Mouse (Mus musculus) heart, adult 11 months (tissue): ENCODE results near the gene Csrp1.

Experiments used
- DNase-seq: peaks from one replicate; pipeline ENCODE4 v3.0.0; 2022

The Csrp1 gene

DNA sequence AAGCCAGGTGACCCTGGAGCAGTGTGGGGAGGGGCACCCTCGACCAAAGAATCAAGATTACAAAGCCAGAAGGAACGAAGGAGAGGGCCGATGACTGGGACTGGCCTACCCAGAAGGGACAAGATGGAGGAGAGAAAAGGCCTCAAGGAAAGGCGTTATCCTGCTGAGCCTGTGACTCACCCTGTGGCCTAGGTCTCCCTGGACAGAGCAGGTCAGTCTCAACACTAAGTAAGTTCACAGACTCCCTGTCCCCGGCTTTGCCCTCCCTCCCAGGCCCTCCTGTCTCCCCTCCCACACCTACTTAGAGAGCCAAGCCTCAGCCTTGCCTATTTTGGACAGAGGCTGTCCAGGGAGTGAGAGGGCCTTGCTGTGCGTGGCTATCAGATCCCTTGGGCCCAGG, at the start of gene Csrp1:
TSS of gene Csrp1 (plus strand) at position 79 of the 400 bp plus-strand sequence.
- DNase-seq = peak; percentile 94

DNA sequence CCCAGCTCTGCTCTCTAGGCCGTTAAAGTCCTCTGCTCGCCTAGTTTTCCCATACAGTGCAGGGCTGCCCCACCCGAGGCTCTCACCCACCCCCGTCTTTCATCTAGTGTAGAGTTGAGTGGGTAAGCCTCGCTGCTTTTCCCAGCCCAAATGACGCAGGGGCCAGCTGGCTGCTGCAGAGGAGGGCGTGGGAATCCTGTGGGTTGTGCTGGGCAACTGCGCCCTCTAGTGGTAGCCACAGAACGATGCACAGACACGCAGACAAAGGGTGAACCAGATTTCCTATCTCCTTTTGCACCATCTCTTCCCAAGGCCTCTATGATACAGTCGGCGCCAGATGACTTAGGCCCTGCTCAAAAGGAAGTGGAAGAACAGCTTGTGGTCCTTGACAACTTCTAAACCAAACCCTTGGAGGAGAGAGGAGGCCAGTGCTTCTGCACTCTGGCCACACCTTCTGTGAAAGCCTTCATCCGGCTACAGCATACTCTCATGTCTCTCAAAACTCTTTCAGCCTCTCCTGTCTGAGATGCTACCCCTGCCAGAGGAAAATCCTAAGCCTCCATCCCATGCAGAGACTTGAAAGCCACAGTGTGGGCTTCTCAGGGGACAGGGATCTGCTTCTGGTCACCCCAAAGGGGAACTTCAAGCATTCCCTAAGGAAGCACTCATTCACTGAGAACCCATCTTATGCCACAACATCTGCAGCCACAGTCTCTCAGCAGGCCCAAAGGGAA, 49.3 kb upstream of the Csrp1 start:
- peak; percentile 99 for DNase-seq

DNA sequence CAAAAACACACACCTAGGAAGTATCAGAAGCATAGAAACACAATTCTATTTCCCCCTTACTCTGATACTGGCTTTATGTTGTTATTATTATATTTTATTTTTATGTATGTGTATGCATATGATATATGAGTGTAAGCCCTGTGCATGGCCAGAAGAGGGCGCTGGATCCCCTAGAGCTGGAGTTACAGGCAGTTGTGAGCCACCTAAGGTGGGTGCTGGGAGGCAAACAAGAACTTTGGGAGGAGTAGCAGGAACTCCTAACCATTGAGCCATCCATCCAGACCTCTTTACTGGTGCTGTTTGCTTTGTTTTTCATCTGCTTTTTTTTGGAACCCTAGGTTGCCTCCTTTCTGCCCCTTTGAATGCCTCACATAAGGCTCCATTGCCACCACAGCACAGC, 48.5 kb upstream of the Csrp1 start:
- no peak for DNase-seq

DNA sequence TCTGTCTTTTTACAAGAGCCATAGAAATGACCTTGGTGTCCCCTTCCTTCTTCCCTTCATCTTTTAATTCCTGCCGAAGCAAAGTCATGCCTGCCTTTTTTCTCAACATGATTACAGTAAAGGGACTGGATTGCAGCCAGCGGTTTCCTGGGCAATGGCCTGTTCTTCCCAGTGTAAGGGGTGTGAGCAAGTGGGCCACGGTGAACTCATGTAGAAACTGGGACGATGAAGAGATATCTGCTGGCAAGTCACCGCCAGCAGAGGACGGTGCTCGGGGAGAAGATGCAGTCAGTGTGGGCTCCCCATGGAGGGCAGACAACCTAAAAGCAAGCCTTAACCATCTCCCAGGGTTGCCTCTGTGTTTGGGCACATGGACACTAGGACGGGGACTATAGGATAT, 47.9 kb upstream of the Csrp1 start:
- DNase-seq = peak; percentile 95

- peak; percentile 93 for DNase-seq
These were observed 47.5 kb upstream of the Csrp1 start for GRCm38 (mm10) chr1:135672374-135672773.

- DNase-seq = peak; percentile 98
These were observed 46.4 kb upstream of the Csrp1 start for GRCm38 (mm10) chr1:135673423-135673822.

DNA sequence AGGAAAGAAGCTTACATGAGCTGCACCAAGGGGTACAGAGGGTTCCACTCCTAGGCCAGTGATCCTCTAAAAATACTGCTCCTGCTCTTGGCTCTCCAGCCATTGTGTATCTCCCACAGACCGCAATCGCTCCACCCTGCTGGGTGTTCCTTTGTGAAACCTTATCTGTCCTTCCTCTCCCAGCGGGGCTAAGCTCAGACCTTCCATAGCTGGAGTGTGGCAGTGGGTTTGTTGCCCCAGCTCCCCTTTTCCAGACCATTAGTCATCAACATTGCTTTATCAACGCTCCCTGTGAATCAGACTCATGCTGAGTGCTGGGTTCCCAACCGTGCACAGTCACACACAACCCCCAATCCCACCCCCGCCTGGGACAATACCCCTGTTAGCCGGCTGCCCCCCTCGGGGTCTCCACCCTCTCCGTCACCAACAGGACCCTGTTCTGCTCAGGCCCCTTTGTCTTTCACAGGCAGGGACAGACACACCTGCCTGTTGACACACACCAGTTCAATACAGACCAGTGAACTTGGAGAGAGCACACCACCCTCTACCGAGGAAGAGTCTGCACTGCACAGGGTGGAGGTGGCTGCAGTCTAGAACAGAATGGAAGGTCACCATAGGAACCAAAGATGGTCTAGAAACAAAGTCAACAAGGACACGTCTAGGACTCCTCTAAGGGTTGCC, 44.3 kb upstream of the Csrp1 start:
- peak; percentile 95 for DNase-seq

- DNase-seq = no peak
These were observed 43.6 kb upstream of the Csrp1 start for GRCm38 (mm10) chr1:135676247-135676646.

DNA sequence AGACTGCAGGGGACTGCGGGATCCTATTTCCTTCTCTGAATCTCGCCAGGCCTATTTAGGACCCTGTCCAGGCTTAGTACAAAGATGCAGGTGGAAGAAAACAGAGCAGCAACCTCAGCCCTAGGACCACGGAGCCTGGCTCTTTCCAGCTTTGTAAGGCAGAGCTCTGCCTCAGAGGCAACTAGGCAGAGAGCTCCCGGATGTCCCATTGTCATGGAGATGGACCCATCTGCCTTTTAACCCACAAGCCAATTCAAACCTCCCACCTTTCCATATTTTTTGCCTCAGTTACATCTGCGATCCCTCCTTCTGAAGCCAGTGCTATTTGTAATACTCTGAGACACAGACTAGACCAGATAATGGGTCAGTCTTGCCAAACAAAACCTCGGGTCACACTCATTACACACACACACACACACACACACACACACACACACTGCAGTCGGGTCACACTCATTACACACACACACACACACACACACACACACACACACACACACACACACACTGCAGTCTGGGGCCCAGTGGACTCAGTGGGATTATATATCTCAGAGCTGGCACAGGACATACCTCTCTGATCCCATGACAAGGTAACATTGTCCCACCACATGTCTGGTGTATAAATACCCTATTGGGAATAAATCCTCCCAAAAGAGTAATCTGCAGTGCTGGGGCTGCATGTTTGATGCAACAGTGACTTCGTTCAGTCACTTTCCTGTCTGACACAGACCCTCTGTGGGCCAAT, 42.8 kb upstream of the Csrp1 start:
- no peak for DNase-seq

DNA sequence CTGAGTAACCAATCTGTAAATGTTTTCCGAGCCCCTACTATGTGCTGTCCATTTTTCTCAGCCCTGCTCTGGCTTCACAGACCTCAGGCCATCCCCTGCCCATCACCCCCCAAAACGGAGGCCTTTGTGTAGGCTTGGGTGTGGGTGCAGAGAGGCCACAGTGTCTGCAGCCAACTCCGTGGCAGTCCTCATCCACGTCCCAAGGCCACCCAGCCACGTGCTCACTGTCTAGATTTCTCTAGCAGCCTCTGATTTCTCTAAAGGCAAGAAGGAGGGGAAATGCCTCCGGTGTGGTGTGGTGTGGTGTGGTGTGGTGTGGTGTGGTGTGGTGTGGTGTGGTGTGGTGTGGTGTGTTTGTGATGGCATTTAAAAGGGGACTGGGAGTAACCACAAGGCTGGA, 41.7 kb upstream of the Csrp1 start:
- DNase-seq = no peak

DNA sequence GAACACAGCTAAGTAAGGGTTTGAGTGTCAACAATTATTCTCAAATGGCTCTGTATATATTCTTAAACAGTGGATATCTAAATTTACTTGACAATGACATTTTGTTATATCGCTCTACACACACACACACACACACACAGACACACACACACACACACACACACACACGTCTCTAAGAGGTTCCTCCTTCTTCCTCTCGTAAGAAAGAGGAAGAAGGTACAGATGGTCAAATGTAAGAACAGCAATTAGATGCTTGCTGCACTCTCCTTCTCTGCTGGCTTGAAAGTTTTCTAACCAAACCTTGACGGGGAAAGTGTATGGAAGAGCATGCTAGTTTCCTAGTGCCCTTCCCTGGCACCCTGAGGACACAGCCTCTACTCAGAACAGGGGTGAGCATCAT, 39.1 kb upstream of the Csrp1 start:
- DNase-seq = no peak

GRCm38 (mm10) chr1:135681122-135681521, 38.7 kb upstream of the Csrp1 start:
- no peak for DNase-seq

DNA sequence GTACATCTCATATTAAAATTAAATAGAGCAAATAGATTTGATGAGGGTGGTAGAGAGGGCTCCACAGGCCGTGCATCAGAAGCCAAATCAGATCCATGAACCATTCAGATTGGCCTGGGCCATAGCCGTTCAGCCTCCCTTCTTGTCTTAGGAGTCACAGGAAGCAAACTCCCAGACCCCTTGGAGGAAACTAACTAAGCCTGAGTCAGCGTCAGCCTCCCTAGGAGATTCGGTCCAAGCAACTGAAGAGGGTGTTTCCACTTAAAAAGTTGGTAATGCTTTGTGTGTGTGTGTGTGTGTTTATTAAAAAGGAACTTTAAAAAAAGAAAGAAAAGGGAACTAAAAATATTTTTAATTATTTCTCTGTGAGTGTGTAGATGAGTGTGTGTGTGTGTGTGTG, 35.0 kb upstream of the Csrp1 start:
- DNase-seq = peak; percentile 95

GRCm38 (mm10) chr1:135685316-135685715, 34.5 kb upstream of the Csrp1 start:
- peak; percentile 96 for DNase-seq

DNA sequence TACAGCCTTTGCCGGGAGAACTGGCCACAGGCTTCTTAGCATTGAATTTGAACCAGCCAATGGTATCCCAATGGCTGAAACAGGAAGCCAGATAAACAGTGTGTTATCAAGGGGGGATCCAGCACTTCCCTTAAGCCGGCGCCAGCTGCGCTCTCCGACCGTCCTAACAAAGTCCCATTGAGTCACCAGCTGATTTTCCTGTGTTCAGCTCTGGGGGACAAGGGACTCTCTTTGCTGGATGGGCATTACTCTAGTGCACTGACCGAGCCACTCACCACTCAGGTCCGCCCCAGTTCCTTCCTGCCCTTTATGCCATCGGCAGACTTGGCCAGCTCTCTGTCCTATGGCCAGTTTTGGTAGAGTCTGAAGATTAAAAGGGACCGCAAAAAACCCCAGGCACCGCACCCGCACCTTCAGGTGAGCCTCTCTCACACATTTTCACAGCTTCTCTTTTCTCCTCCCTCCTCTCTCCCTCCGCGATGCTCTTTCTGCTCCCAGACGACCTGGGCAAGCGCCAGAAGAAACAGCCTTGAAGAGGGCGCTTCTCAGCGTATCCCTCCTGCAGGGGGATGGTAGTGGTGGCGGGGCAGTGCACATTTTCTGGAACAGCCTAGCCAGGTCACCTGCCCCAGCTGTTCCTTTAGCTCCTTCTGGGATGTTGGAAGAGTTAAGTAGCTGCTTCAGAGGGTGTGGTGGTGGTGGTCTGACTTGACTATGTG, 32.9 kb upstream of the Csrp1 start:
- DNase-seq = peak; percentile 98

GRCm38 (mm10) chr1:135687771-135688492, 31.9 kb upstream of the Csrp1 start:
- peak; percentile 99 for DNase-seq

GRCm38 (mm10) chr1:135688686-135689085, 31.2 kb upstream of the Csrp1 start:
- no peak for DNase-seq

- DNase-seq = peak; percentile 94
These were observed 29.0 kb upstream of the Csrp1 start for GRCm38 (mm10) chr1:135690784-135691416.

DNA sequence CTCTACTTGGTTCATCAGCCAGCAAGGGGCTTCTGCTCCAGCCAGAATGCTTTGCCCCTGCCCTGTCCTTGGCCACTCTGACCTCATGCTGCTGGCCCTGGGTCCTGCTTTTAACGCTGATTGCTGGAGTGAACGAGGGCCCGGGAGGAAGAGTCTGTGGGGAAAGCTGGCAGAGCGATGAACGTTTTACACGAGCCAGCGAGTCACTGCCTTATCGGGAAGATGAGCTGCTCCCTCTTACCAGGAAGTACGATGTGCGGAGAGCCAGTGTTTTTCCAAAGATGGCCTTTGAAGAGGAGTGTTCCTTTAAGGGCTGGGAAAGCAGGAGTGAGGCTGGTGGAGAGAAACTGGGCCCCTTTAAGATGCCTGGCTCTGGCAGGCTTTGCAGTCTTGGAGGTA, 28.4 kb upstream of the Csrp1 start:
- DNase-seq = peak; percentile 94

- no peak for DNase-seq
These were observed 25.7 kb upstream of the Csrp1 start for GRCm38 (mm10) chr1:135694181-135694580.

- no peak for DNase-seq
These were observed 22.4 kb upstream of the Csrp1 start for GRCm38 (mm10) chr1:135697462-135697861.

- no peak for DNase-seq
These were observed 21.8 kb upstream of the Csrp1 start for GRCm38 (mm10) chr1:135698046-135698445.
